Mouse (Mus musculus) ovary, postnatal 36 days (tissue): ENCODE measurements around the gene Aoc1.
A peak's percentile ranks its signal among the peaks of the same experiment; 100 is the strongest.
"Not testable (repeated sequence)": the region's sequence is repeated elsewhere in the genome, so short reads cannot be mapped to it uniquely, and the experiment has no call there.

Experiments
- DNase-seq: peaks from one replicate; pipeline ENCODE4 v3.0.0; 2022; ENCODE audit warnings: low spot score, mixed read lengths

Gene Aoc1

GRCm38 (mm10) chr6:48861616-48862280 lies 10.9 kb upstream of the Aoc1 start:
- no peak for DNase-seq

GRCm38 (mm10) chr6:48862816-48863215 lies 9.9 kb upstream of the Aoc1 start:
- no peak for DNase-seq

- no peak for DNase-seq
Observed at GRCm38 (mm10) chr6:48863488-48863887, 9.2 kb upstream of the Aoc1 start.

GRCm38 (mm10) chr6:48864181-48864580 lies 8.5 kb upstream of the Aoc1 start:
- no peak for DNase-seq

- DNase-seq = no peak
Observed at GRCm38 (mm10) chr6:48864723-48865122, 8.0 kb upstream of the Aoc1 start.

DNA sequence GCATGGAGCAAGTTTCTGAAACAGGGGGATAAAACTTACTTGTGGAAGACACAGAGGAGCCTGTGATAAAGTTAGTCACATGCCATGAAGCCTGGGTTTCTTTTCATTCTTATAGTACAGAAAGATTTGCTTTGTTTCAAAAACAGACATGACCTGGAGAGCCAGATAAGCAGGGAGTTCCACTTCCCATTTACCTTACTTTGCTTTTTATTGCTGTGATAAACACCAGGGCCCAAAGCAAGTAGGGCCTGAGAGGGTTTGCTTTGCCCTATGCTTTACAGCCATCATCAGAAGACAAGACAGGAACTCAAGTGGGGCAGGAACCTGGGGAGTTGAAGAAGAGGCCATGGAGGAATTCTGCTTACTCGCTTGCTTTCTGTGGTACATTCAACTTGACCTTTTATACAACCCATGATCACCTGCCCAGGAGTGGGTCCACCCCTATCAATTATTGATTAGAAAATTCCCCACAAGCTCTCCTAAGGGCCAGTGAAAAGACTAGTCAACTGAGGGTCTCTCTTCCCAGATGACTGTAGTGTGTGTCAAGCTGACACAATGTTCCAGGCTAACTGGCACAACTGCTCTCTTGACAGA lies 7.4 kb upstream of the Aoc1 start:
- no peak for DNase-seq

DNA sequence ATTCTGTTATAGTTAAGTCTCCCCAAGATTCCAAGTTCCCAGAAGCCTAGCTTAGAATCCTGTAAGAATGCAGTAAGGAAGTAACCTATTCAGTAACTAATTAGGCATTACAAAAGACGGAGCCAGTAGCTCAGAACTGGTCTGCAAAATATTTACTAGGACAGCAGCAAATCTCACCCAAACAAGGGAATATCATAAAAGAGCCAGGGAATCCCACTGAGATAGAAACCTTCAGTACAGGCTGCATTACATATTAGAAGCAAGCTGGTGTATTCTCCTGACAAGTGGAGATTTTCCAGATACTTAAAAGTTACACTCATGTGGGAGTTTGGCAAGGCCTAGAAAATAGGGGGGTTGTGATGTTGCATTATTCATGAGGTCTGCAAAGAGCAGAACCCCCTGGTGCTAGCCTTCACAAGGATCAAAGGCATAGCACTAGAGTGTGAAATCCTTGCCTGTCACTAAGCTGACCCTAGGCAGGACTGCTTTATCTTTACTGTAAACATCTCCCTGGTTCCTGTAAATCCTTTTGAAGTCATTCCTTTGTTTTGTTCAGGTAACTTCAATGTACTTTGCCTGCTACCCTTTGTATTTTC lies 6.2 kb upstream of the Aoc1 start:
- not testable (repeated sequence) for DNase-seq

DNA sequence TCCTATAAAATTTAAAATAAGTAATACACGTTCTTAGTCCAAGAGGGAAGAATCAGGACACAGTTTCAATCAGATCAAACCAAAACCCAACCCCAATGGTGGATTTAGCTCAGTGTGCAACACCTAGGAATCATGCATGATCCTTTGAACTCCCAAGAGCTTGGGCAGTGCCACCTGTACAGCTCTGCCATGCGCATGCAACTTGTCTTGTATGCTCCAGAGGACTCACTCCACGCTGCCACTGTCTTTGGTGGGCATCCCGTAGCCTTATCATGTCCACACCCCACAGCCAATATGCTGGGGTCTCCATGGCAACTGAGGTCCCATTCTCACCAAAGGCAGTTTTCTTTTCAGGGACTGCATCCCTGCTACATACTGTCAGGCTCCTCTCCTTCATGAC lies 5.5 kb upstream of the Aoc1 start:
- no peak for DNase-seq

- no peak for DNase-seq
Observed at GRCm38 (mm10) chr6:48869774-48870173, 2.9 kb upstream of the Aoc1 start.

- DNase-seq = no peak
Observed at GRCm38 (mm10) chr6:48874576-48874975, 1.9 kb downstream of the Aoc1 start.

DNA sequence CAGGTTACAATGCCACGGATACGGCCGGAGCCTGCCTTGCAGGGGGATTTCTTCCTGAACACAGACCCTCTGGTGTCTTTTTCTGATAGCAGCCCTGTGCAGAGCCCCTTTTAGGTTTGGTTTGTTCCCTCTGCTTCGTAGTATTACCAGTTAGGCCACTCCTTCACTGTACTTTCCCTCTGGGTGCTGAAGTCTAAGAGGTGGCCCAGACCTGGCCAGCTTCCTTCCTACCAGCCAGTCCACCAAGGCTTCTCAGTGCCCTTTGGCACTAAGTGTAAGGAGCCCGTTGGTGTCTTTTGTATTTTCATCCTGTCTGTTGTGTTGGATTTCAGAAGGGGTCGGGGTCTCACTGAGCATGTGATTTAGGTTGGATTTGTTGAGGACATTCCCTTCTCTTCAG lies 2.8 kb downstream of the Aoc1 start:
- DNase-seq = no peak

DNA sequence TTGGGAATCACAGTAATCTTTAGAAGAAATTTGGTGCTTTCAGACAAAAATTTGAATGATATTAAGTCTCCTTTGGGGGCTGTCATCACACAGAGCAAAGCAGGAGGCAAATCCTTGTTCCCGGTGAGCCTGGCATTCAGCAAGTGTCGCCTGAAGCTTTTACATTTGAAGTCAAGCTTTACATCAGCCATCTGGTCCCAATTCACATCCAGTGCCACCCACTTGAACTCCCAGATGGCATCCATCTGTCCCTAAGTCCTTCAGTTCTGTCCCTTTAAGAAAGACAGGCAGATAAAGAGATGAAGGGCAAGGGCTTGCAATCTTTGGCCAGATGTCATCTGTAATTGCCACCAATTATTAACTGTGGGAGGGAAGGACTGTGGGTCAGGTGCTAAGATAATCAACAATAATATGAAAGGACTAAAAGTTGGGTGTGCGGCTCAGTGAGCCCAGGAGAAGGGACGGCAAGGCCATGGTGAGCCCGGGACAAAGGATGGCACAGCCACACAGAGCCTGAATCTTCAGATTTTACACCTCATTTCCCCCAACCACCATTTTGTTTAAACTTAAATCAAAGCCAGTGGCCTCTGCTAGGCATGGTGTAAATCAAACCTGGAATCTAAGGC lies 3.9 kb downstream of the Aoc1 start:
- no peak for DNase-seq

GRCm38 (mm10) chr6:48894203-48894602 lies 21.5 kb downstream of the Aoc1 start:
- DNase-seq = no peak

DNA sequence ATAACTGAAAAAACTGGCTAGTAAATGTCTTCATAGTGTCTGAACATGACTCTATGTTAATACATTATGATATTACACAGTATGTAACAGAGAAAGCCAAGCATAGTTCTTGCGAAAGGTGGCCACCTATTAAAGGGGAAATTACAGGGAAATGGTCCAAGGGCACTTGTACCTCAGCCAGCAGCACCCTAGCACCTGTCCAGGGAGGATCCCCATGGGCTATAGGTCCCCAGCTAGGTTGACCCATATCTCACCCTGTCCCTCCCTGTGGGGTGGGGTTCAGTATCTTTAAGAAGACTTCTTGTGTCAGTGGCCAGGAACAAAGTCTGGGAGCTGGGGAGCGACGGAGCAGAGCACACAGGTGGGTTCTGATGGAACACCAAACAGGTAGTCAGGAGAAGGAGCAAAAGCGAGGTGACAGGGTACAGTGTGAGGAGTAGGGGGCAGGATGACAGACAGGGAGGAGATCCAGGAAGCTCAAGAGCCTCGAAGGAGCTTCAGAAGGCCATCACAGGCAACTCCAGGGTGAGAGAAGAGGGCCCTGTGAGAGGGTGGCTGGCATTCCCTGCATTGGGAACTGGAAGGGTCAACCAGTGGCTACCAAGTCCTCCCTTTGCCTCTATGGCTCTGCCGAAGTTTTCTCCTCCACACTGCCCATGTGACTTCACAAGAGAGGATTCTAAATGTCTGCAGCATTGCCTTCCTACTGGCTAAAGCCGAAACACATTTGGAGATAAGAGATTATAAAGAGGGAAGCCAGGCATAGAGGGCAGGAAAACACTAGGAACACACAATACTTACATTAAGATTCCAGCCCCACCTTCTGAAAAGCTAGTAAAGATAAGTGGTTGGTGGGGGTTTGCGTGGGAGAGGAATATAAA lies 22.5 kb downstream of the Aoc1 start:
- DNase-seq = no peak

- DNase-seq = no peak
Observed at GRCm38 (mm10) chr6:48895941-48896340, 23.2 kb downstream of the Aoc1 start.

DNA sequence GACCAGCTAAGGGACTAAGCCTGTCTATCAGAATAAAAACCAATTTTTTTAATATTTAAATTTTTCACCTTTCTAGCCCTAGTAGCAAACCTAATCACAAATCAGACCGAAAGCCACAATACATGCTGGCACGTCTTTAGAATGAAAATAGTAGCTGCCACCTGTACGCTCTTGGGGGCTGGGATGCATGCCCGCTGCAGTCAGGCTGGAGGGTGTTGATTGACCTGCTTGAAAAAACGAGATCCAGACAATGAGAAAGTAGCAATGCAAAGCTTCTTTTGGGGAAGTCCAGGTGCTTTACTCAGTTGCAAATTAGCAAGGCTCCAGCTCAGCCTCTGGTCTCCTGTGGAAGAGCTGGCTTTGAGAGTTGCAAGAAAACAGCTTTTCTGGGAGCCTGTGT lies 24.3 kb downstream of the Aoc1 start:
- DNase-seq = no peak

- DNase-seq = not testable (repeated sequence)
Observed at GRCm38 (mm10) chr6:48901316-48901715, 28.6 kb downstream of the Aoc1 start.

- peak; percentile 12 for DNase-seq
Observed at GRCm38 (mm10) chr6:48902511-48903406, 30.1 kb downstream of the Aoc1 start.

DNA sequence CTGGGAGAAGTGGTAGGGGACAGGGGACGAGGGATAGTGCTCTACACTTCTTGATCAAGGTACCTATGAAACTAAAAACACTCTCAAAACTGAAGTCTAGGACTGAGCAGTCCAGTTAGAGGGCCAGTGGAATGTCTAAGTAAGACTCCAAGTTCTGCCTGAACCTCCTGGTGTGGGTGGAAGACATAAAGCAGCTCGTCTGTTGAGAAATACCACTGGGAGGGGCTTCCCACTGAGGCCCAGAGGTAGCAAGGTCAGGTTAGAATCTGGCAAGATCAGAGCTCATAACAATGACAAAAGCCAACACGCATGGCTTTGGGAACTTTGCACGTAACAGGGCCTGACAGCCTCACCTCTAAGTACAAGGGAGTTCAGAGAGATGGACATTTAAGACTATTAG lies 30.7 kb downstream of the Aoc1 start:
- no peak for DNase-seq

DNA sequence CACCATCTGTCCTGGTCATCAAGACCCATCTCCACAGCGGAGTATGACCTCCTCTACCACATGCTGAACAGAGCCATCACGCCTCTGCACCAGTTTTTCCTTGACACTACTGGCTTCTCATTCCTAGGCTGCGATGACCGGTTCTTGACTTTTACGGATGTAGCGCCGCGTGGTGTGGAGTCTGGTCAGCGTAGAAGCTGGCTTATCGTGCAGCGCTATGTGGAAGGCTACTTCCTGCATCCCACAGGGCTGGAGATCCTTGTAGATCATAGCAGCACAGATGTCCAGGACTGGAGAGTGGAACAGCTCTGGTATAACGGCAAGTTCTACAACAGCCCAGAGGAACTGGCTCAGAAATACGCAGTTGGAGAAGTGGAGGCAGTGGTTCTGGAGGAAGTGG lies 32.9 kb downstream of the Aoc1 start:
- DNase-seq = no peak

- no peak for DNase-seq
Observed at GRCm38 (mm10) chr6:48906371-48906770, 33.7 kb downstream of the Aoc1 start.
